Mouse (Mus musculus): ENCODE measurements at regions not wholly inside any gene's neighbourhood (a gene's known extent, or its start where the extent isn't known, plus 50 kb on each side); places are given as distances from the start of the nearest gene placed in this dataset.

GRCm38 (mm10) chr3:21296581-21297110, 779.8 kb upstream of the Tbl1xr1 start:
- TF ChIP-seq TAL1 (IDR thresholded peaks at IDR 0.05; ENCODE audit: low read length) (no peak), POLR2A (IDR thresholded peaks at IDR 0.05; ENCODE audit: control insufficient read depth in 1 of 2, insufficient read depth in 1 of 2, low read depth in 1 of 2, low read length in 2 of 2, poor library complexity in 1 of 2) (no peak), MXI1 (IDR thresholded peaks at IDR 0.05; ENCODE audit: low read depth, low read length) (no peak), CTCF (IDR thresholded peaks at IDR 0.05 in 2 of 3, conservative IDR thresholded peaks at IDR 0.05 in 1 of 3; ENCODE audit: control insufficient read depth in 1 of 3, insufficient read depth in 1 of 3, low read depth in 2 of 3, low read length in 3 of 3, poor library complexity in 1 of 3, severe bottlenecking in 1 of 3) (no peak), USF1 (IDR thresholded peaks at IDR 0.05; ENCODE audit: low read depth, low read length) (no peak), NELFE (IDR thresholded peaks at IDR 0.05; ENCODE audit: low read depth, low read length) (no peak), POLR2AphosphoS5 (IDR thresholded peaks at IDR 0.05; ENCODE audit: borderline replicate concordance, low read depth, low read length) (no peak), EP300 (IDR thresholded peaks at IDR 0.05; ENCODE audit: low read depth in 1 of 2, low read length in 2 of 2) (no peak), MAX (IDR thresholded peaks at IDR 0.05; ENCODE audit: low read length) (no peak), GATA1 (IDR thresholded peaks at IDR 0.05; ENCODE audit: low read depth, low read length) (no peak), NRF1 (IDR thresholded peaks at IDR 0.05; ENCODE audit: insufficient read depth, low read depth, low read length, poor library complexity, severe bottlenecking) (no peak), ETS1 (IDR thresholded peaks at IDR 0.05; ENCODE audit: low read depth, low read length) (no peak)

Data from MEL (cell line).